Mouse (Mus musculus): Measurements from ENCODE around the gene Akt1.

Gene Akt1

DNA sequence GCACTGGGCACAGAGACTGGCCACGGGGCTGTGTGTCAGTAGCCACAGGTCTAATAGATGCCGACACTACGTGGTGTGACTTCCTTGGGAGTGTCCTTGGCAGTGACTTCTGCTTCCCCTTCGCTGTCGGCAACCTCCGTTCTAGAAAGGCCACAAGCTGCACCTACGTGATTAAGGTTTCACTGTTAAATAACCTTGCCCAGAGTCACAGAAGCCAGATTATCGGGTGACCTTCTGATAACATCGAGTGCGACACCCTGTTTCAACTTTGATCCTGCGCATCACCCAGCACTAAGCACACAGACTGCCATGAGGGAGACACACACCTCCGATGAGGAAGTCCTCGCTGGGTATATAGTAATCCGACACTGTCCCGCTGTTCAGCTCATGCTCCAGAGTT is 13.8 kb upstream of the Akt1 start:
- DNase-seq (ENCODE audit: low spot score), result no peak

DNA sequence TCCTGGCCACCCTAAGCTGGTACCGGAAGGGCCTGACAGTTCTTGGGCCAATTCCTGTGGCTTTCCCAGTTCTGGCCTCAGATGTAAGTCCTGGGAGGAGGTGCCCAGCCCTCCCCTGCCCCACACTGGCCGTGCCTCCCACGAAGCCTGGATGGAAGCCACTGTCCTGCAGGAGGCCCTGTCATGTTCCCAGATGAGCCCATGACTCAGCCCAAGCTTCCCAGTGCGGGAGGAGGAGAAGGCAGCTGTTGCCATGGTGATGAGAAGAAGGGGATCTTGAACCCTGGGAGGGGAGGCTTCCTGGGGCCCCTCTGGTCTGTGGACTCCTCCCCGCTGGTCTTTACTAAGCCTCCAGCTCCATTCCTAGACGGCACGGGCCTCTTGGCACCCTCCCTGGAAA is 8.7 kb upstream of the Akt1 start:
- DNase-seq (ENCODE audit: low spot score), result no peak

DNA sequence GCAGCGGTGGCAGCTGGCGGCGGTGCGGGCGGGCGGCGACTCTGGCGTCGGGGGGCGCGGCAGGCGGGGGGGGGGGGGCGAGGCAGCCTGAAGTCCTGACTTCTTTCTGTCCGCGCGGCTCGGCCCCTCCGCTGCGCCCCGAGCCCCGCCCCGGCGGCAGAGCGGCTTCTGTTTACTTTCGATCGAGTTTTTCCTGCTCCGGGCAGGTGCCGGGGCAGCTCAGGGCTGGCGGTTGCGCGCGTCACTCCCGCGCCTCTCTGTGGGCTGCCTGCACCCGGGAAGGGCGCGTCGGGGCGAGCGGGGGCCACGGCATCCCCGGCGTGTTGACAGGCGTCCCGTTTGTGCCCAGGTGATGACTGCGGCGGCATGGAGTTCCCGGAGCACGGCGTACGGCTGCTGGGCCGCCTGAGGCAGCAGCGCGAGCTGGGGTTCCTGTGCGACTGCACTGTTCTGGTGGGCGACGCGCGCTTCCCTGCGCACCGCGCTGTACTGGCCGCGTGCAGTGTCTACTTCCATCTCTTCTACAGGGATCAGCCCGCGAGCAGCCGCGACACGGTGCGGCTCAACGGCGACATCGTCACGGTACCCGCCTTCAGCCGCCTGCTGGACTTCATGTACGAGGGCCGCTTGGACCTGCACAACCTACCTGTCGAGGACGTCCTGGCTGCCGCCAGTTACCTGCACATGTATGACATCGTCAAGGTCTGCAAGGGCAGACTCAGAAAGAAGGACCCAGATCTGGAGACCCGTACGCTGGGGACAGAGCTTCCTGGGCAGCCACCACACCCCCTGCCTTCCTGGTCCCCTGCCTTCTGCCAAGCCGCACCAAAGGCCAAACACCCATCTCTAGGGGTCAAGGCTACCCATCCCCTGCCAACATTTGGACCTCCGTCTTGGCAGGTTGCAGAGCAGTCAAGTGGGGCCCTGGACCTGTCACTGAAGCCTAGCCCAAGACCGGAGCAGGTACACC is 4.6 kb upstream of the Akt1 start:
- peak; percentile 48 for DNase-seq (ENCODE audit: low spot score)

DNA sequence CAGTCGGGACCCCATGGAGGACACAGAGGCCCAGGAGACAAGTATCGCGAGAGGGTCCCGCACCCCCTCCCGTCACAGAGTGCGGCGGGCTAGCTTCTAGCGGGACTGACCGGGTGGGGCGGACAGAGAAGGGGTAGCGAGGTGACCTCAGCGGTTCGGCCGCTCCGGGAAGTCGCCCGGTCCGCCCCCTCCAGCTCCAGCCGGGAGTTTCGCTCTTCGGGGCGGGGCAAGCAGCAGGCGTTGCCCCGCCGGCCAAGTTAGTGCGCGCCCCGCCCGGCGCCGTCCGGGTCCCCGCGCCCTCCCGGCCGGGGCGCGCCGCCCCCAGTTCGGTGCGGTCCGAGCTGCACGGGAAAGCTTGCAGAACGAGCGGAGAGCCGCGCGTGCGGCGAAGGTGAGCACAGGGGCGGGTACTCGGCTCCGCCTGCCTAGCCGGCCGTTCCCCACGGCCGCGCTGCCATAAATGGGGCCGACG is 3.9 kb upstream of the Akt1 start, which contains the start of gene Zbtb42:
Gene Zbtb42, plus strand, starts transcription at position 274 of the 472 bp plus-strand sequence.
- DNase-seq (ENCODE audit: low spot score), result no peak

DNA sequence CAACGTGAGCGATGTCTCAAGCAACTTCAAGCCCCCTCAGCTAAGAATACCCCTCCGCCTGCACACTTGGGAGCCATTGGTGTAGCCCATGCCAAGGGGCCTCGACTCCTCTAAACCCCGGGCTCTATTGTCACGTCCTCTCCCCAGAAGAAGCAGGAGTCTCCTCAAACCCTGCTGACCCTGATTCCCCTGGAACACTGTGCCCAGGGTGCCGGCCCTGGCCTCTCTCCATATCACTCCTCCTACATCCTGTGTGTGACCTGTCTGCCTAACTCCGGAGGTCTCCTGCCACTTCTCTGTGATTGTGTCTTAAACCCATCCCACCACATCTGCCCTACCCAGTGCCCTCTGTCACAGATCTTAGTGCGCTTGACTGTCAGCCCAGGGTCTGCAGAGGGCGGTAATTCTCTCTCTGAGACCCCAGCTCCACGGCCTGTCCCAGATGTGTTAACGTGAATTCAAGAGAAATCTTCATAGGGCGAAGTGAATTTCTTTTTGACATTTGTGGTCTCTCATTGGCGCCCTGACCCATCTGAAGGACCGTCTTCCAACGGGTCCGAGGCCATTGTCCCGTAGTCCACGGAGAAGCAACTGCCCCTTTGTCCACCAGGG is 3.4 kb upstream of the Akt1 start:
- no peak for DNase-seq (ENCODE audit: low spot score)

DNA sequence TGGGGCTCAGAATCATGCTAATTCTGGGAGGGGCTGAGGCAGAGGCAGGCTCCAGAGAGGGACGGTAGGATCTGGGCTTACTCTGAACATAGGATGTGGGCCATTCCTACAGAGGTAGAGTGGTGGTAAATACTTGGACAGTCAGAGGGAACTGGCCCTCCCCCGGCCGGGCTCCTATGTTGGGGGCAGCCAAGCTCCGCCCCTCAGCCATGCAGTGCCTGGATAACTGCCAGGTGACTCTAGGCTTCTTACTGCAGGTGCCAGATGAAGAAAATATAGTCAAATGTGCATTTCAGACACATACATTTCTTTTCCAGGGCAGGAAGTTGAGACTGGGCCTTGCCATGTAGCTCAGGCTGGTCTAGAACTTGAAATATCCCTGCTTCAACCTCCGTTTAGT is 2.4 kb upstream of the Akt1 start:
- DNase-seq (ENCODE audit: low spot score), result no peak

DNA sequence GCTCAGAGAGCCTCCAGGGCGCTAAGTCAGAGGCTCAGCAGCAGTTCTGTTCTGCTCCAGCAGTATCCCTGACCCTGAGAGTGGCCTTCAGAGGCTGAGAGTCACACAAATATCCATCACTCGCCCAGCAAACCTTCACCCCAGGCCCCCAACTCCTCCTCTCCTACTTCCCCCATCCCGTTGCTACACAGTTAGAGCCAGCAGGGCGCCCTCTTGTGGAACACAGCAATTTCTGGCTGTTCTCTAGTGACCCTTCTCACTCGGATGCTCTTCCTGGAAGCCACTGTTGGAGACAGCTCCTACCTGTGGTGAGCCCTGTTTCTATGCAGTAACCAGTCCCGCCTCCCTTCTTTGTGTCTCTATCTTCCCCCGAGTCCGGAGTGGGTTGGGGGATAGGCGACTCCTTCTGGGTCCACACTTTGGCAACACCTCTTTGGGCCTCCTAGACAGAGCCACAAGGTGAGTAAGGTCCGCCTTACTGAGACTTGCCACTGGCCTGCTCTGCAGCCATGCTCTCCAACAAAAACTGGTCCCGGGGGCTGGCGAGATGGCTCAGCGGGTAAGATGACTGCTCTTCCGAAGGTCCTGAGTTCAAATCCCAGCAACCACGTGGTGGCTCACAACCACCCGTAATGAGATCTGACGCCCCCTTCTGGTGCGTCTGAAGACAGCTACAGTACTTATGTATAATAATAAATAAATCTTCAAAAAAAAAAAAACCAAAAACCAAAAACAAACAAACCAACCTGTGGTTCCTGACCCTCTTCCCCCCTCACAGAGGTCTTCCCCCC is 756 bp upstream of the Akt1 start:
- no peak for DNase-seq (ENCODE audit: low spot score)

DNA sequence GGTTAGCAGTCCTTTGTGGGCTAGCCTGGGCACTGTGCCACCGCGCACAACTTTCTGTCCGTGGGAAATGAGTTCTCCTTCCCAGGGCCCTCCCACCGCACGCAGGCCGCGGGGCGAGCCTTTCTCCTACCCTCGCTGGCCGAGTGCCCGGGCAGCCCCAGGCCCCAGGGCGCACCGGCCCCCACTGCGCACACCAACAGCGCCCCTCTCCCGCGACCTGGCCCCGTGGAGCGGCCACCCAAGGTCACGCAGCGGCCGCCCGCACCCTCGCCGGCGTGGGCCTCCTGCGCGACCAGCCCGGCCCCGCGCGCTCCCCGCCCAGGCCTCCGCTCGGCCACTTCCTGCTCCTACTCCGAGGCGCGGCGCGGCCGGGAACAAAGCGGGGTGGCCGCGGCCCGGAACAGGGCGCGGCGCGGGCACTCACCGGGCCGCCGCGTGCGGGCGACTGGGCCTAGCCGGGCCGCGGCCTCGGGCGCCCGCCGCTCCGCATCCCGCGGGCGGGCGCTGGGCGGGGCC is 1.1 kb downstream of the Akt1 start:
- no peak for DNase-seq (ENCODE audit: low spot score)

DNA sequence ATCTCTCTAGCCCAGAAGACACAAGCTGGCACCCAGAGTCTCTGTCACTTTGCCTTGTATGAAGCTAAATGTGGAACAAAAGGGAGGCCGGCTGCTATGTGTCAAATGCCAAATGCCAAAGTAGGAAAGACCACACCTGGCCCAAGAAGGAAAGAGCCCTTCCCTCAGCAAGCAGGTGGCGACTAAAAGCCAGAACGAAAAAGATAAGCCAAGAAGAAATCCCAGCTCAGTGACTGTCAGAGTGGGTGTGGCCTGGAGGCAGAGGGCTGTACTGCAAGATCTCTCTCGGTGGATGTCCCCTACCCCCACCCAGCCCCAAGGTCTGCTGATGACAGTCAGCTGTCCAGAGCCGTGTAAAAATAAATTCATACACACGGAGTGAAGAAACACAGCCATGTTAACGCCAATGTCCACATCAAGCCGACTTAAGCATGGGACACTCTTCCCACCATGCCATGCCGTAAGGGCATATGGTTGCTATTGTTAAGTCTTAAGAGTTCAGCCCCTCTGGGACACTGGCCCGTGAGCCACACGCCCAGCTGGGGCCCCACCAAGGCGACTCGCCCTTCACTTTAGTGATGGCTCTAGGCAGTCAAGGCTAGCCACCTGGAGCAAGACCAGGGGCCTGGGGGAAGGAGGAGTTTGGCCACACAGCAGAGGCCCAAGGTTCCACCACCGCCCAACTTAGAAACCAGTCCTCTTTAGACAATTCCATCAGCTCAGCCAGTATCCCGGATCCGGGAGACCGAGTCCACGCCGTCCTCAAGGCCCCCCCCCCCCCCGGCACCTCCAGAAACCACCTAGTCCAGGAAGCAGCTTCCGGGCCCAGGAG is 1.7 kb downstream of the Akt1 start:
- DNase-seq (ENCODE audit: low spot score), result no peak

DNA sequence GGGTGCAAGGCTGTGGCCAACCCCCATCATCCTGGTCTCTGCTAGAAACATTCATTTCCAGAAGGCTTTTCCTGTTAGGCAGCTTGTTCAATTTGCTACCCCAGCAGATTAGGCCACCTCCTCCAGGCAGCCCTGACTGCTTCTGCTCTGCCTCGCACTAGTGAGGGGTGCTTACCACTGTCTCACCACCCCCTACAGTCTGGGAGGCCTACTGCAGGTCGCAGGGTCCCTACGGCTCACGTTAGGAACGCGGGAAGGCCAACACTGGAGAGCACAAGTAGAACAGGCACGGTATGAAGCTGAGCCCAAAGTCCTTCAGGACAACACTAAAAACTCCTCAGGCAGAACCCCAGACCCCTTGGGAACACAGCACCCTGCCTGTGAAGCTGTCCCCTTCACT is 2.8 kb downstream of the Akt1 start:
- DNase-seq (ENCODE audit: low spot score), result no peak

DNA sequence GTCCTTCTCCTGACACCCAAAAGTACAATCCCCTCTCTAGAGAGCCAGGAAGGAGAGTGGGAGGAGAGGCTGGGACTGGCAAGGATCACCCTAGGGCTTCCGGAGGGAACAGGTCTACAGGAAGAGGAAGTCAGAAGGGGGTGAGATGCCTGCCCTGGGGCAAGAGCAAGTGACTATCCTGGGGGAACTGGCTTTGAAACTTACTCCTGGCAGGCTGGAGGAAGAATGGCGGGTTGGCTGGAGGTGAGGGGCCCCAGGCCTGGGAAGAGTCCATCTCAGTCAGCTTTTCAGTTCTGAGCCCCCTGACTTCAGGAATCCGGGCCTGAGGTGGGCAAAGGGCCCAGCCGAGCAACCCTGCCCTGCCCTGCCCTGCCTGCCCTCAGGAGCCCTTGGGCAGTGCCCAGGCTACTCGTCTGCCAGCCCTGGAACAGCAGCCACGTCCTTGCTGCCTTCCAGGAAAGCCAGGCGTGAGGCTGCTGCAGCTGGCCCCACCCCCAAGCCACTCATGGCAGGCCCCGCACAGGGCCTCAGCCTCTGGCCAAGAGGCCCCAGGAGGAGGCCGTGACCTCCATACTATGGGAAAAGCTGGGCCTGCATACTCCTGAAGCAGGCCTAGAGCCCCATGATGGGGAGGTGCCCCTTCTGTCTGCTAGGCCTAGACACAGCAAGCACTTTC is 3.8 kb downstream of the Akt1 start:
- DNase-seq (ENCODE audit: low spot score), result no peak

DNA sequence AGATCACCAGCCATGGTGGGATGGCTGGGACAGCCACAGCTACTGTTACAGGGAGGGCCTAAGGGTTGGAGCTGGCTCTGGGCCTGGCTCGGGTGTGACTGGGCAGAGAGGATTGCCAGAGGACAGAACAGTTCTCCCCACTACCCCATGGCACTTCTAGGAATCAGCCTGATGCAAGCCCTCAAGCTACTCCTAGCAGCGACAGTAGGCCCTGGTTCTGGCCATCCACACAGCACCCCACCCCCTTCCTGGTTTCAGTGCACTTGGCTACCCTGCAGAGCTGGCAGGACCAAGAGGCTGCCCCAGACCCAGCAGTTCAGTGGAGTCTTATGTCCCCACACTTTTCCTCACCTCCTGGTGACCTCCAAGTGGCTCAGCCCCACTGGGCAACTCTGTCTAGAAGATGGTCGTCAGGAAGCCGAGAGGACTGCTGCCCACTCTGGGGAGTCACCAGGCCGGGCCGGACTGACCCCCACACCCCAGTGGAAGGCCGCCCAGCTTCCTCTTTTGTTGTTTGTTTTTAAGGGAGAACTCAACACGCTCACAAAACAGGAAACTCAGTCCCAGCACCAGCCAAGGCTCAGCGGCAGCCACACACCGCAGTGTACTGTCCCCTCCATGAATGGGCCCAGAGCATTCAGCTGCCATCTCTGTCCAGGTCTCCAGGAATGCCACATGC is 6.9 kb downstream of the Akt1 start:
- DNase-seq (ENCODE audit: low spot score), result no peak

DNA sequence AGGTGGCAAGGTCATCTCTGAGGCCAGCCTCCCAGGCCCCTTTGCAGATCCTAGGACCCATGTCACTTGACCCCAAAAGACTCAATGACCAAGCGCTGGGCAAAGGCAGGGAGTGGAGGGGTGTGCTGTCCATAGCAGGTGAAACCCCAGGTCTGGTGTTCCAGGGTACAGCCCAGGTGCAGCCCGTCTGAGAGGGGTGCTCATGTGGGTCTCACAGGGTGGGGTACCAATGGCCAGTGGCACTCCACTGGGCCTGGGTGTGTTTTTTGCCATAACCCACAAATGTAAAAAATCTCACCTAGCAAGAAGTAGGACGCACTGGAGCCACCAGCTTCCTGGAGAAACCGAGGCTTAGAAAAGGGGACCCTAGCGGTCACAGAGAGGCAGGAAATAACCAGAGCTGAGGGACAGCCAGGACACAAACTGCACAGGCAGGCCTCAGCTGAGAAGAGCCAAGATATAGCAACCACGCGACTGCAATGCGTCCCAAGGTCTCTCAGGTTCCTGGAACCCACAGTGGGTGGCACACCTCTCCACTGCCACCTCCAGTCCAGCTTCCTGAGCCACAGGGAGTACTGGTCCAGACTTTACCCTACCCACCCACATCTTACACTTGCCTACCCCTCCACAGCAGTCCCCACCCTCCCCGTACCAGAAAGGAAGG is 8.7 kb downstream of the Akt1 start:
- no peak for DNase-seq (ENCODE audit: low spot score)

DNA sequence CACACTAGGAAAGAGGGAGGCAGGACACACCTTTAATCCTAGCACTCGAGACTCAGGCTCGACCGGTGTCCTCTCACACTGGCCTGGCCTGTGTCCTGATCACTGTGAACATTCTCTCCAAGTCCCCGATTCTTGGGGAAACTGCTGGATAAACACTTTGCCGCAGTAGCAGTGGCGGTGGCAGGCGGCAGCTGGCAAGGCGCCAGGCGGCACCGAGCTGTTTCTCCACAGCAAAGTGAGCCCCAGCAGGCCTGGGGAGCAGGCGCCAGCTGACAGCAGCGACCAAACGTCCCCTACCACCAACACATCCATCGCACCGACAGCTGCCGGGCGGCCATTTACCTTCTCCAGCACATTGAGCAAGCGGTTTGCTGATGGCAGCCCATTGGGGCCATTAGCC is 9.2 kb downstream of the Akt1 start:
- DNase-seq (ENCODE audit: low spot score), result no peak

DNA sequence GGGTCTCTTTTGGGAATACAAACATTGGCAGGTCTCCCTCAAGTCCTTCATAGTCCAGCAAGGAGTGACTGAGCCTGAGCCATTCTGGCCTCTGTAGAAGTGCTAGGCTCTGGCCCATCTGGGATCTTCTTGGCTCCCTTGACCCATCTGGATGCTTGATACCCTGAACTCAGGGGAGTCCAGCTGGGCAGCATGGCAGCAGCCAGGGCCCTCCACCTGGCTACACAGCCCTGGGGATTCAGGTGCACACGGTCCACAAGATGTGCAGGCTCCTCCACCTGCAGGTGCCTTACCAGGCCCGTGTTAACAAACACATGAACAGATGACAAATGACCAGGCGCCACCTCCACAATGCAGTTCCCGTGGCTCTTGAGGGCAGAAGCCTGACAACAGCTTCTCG is 10.0 kb downstream of the Akt1 start:
- no peak for DNase-seq (ENCODE audit: low spot score)

DNA sequence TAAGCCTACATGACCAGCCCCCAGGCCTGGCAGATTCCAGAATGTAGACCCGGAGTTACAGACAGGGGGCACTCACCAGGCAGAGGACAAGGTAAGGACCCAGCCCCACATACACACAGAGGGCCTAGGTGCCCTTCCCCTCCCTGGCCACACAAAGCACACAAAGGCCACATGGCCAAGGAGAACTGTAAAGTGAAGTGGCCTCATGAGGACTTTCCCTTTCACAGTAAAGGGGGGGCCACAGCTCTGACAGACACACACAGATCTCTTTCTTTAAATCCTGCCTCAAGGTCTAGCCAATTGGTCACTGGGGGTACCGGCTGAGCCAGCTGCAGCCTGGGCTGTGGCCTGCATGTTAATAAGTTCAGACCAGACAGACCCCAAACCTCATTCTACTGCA is 10.6 kb downstream of the Akt1 start:
- DNase-seq (ENCODE audit: low spot score), result no peak

DNA sequence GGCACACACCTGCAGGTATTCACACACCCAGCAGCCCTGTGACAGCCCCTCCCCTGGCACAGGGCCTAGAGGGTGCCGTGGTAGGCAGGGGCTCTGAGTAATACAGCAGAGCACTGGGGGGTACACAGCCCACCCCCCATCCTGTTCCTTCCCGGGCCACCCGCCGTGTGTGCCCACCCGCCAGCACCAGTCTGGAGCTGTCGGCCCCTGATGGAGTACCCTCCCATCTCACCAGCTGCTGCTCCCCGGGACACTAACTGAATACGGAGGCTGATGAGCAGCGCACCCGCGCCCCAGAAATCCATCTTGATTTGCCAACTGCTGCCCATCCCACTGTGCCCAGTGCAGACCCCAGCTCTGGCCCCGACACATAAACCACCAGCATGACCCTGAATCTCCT is 11.0 kb downstream of the Akt1 start:
- DNase-seq (ENCODE audit: low spot score), result no peak

DNA sequence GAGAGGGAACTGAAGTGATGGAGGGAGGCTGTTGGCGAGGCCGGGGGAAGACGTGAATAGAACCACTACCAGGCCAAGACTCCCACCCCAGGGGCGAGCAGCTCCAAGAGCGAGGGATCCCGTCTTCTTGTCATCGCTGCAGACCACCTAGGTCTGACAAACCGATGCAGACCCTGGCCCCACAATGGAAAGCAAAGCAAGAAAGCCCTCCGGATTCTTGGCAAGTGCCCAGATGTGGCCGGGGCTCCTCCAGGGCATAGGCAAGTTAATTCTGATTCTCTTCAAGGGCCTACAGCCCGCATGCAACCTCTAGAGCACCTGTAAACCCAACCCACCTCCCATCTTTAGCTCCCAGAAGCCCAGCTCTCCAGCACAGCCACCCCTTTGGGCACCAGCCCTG is 11.4 kb downstream of the Akt1 start:
- DNase-seq (ENCODE audit: low spot score), result no peak

DNA sequence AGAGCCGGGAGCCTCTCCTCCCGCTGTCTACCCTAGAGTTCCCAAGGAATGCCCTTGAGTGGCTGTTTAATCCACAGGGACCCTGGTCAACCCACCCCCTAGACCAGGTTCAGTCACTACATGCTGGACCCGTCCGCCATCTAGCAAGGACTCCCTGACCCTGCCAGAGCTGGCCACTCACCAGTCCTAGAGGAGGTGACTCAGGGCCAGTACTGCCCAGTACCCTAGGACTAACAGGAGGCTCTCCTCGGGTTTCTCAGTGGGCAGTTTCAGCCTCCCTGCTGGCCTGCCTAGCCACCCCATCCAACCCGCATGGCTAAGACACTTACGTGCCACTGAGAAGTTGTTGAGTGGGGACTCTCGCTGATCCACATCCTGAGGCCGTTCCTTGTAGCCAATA is 12.8 kb downstream of the Akt1 start:
- no peak for DNase-seq (ENCODE audit: low spot score)

DNA sequence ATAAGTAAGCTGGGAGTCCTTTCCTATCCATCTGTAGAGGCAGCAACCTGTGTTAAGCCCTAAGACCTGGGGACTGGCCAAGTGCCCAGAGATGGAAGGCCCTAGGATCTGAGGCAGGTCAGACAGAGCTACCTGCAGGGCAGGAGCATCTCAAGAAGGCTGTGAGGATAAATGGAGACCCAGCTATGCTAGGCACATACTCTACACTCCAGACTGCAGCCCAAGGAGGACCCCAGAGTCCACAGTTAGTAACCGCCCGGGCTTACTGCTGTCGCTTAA is 13.4 kb downstream of the Akt1 start:
- no peak for DNase-seq (ENCODE audit: low spot score)

Measured in urinary bladder, postnatal 10 days (tissue).